Mouse (Mus musculus) limb, embryonic 11.5 days (tissue): ENCODE results near the gene Fgfr1op2. TPM values are rescaled to one million over a fixed set of nuclear protein-coding genes. Genes with fewer than 3 reads are reported as not detected.

Source experiments
- ATAC-seq: fragments of 200-750 bp; cut with Nextera tagmentation; 2 replicates; pipeline ENCODE4 v1.8.0; 2017; ENCODE audit warnings: low read depth; ENCODE audit not compliant: insufficient number of reproducible peaks, low FRiP score, low TSS enrichment
- DNase-seq: peaks from one replicate; pipeline ENCODE4 v3.0.0-alpha.2; 2015; ENCODE audit warnings: low spot score
- H3K27ac ChIP-seq: fragments of 300-500 bp; sonication (generic); replicated peaks from 2 replicates; pipeline ENCODE4 v1.5.1; 2014; ENCODE audit warnings: low read depth, mild to moderate bottlenecking, low read length
- H3K27me3 ChIP-seq: fragments of 300-500 bp; sonication (generic); 2 replicates; pipeline ENCODE4 v1.6.1; 2014; ENCODE audit warnings: mild to moderate bottlenecking, low read length, mixed read lengths; ENCODE audit not compliant: control insufficient read depth, insufficient read depth
- H3K36me3 ChIP-seq: fragments of 300-500 bp; sonication (generic); 2 replicates; pipeline ENCODE4 v1.6.1; 2014; ENCODE audit warnings: mild to moderate bottlenecking, low read length, moderate library complexity, mixed read lengths; ENCODE audit not compliant: control insufficient read depth, insufficient read depth
- H3K4me1 ChIP-seq: fragments of 300-500 bp; sonication (generic); 2 replicates; pipeline ENCODE4 v1.6.1; 2014; ENCODE audit warnings: low read length, mixed read lengths; ENCODE audit not compliant: control insufficient read depth, insufficient read depth
- H3K4me2 ChIP-seq: fragments of 300-500 bp; sonication (generic); 2 replicates; pipeline ENCODE4 v1.6.1; 2014; ENCODE audit warnings: low read depth, mild to moderate bottlenecking, moderate library complexity; ENCODE audit not compliant: severe bottlenecking
- H3K4me3 ChIP-seq: fragments of 300-500 bp; sonication (generic); 2 replicates; pipeline ENCODE4 v1.5.1; 2014; ENCODE audit warnings: low read depth, low read length
- H3K9ac ChIP-seq: fragments of 300-500 bp; sonication (generic); 2 replicates; pipeline ENCODE4 v1.6.1; 2014; ENCODE audit warnings: mild to moderate bottlenecking, low read length
- H3K9me3 ChIP-seq: fragments of 300-500 bp; sonication (generic); 2 replicates; pipeline ENCODE4 v1.6.1; 2016; ENCODE audit warnings: low read length; ENCODE audit not compliant: control insufficient read depth
- WGBS: fragments of 180-500 bp; shearing (Covaris S2); extraction: QIAGEN DNeasy Blood & Tissue Kit; methylation state at CpG from one replicate; pipeline ENCODE4 v1.1.7; 2014; 5-methylcytosine and 5-hydroxymethylcytosine counted together
- polyA plus RNA-seq: library from polyadenylated mRNA; unstranded; fragments of >200 nt; fragmentation: Nextera tagmentation; extraction: Ambion mirVana; gene quantifications from 2 replicates; pipeline ENCODE4 v1.2.1, GENCODE M21; 2014

Gene Fgfr1op2
- polyA plus RNA-seq = 92.1 and 95.1 TPM in 2 replicates

DNA sequence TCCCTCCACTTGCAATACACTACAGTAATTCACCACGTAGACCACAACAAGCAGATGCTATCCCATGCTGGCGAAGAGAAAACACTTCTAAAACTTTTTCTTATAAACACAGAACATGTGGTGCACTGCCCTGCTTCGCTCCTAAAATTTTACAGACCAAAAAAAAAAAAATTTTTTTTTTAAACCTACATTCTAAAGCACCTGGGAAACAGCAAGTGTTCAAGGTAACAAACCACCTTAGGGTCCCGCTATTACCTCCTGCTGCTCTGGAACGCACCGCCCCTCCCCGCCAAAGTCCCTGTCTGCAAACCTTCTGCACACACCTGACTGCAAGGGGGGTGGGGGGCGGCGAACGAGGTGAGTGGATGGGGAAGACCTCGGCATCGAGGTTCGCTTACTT lies at the start of gene Fgfr1op2:
Gene Fgfr1op2, plus strand, starts transcription at position 301 of the 400 bp plus-strand sequence.
- Histone ChIP-seq H3K27ac (peak within 1 kb of the TSS; percentile 70), H3K27me3 (no peaks in the 10 kb centered on the region), H3K36me3 (0 out of 2 replicates have a peak, but pooled peaks cover 2% of the 10 kb centered on the region), H3K4me3 (peak within 1 kb of the TSS; percentile 96), H3K4me1 (peaks cover 11% of the 10 kb centered on the region; the same call in 1 of the 2 replicates), H3K4me2 (peak within 1 kb of the TSS; percentile 73), H3K9me3 (no peaks in the 10 kb centered on the region), H3K9ac (peak within 1 kb of the TSS; percentile 95)
- DNase-seq (no peak), ATAC-seq (no peak; the same call in 1 of the 2 replicates)
- WGBS = under 1% methylated on average over 13 of the region's 13 CpGs

DNA sequence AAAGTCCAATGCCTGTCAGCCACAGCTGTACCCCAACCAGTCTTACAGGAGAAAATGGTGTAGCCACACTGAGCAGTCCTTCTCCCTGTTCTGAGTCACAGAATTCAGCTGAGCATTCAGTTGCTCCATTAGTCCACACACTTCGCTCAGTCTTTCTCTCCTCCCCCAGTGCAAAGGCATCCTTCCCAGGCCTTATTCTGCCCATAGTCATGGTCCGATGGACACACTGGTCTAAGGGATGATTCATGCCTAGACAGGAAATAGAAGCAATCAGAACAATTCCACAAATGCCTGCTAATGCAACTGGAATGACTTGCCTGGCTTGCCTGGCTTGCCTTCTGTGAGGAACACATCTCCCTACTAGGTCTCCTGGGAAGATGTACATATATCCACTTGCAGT lies 49.5 kb upstream of the Fgfr1op2 start:
- Histone ChIP-seq H3K27ac (no peak overlapping the region), H3K4me2 (no peak overlapping the region), H3K27me3 (0 out of 2 replicates have a peak, but pooled peaks cover 2% of the 10 kb centered on the region), H3K9me3 (no peaks in the 10 kb centered on the region), H3K36me3 (no peaks in the 10 kb centered on the region), H3K4me1 (peaks cover 5% of the 10 kb centered on the region; the same call in 1 of the 2 replicates), H3K9ac (no peak overlapping the region), H3K4me3 (no peak overlapping the region)
- DNase-seq (no peak), ATAC-seq (no peak)
- 92% methylated on average over 2 of the region's 2 CpGs for WGBS

DNA sequence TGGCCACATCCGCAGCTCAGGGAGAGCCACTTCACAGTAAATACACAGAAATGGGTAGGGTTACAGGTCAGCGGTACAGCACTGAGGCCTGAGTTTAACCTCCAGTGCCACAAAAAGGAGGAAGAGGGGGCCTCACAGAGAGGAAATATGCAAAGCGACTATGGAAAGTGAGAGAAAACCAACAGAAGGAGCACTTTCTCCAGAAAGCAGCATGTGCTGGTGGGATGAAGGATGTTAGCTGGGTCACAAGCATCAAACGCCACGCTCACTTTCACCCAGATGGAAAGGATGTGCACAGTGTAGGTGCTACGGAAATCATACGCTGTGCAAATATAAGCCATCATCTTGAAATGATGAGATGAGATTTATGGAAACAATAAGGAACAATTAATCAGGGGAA lies 46.6 kb upstream of the Fgfr1op2 start:
- WGBS = 24% methylated on average over 7 of the region's 7 CpGs
- Histone ChIP-seq H3K4me2 (no peak overlapping the region), H3K4me1 (peaks cover 5% of the 10 kb centered on the region; the same call in 1 of the 2 replicates), H3K27ac (no peak overlapping the region), H3K9ac (no peak overlapping the region), H3K36me3 (no peaks in the 10 kb centered on the region), H3K27me3 (0 out of 2 replicates have a peak, but pooled peaks cover 2% of the 10 kb centered on the region), H3K9me3 (no peaks in the 10 kb centered on the region), H3K4me3 (no peak overlapping the region)
- no peak; the same call in 1 of the 2 replicates for ATAC-seq
- DNase-seq = no peak

- H3K4me1 ChIP-seq = peaks cover 5% of the 10 kb centered on the region; the same call in 1 of the 2 replicates
- 16% methylated on average over 5 of the region's 5 CpGs for WGBS
- no peak overlapping the region for H3K4me2 ChIP-seq
- H3K27me3 ChIP-seq = 0 out of 2 replicates have a peak, but pooled peaks cover 2% of the 10 kb centered on the region
- H3K4me3 ChIP-seq = no peak overlapping the region
- ATAC-seq (no peak), DNase-seq (peak; percentile 25)
- H3K36me3 ChIP-seq = no peaks in the 10 kb centered on the region
- H3K27ac ChIP-seq = no peak overlapping the region
- no peak overlapping the region for H3K9ac ChIP-seq
- no peaks in the 10 kb centered on the region for H3K9me3 ChIP-seq
Observed at GRCm38 (mm10) chr6:146530769-146531168, 46.2 kb upstream of the Fgfr1op2 start.

GRCm38 (mm10) chr6:146533146-146533545 lies 43.9 kb upstream of the Fgfr1op2 start:
- H3K36me3 ChIP-seq = no peaks in the 10 kb centered on the region
- no peak overlapping the region for H3K27ac ChIP-seq
- H3K9me3 ChIP-seq = no peaks in the 10 kb centered on the region
- H3K4me3 ChIP-seq = no peak overlapping the region
- no peak for ATAC-seq
- no peaks in the 10 kb centered on the region for H3K27me3 ChIP-seq
- H3K9ac ChIP-seq = no peak overlapping the region
- WGBS = 91% methylated on average over 4 of the region's 4 CpGs
- DNase-seq = no peak
- H3K4me1 ChIP-seq = peaks cover 5% of the 10 kb centered on the region; the same call in 1 of the 2 replicates
- H3K4me2 ChIP-seq = no peak overlapping the region

DNA sequence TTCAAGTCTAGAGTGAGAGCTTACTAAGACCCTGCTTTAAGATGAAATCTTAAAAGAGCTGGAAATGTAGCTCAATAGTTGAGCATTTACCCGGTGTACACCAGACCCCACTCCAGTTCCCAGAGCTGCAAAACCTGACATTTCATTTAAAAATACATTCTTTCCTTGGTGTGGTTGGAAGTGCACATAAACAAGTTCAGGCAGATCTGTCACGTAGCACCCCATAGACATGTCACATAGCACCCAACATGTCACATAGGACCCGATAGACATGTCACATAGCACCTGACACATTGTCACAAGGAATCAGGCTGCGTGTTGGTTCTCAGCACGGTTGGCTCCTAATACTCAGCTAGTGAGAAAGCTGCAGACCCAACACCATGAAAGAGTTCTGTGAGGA lies 41.5 kb upstream of the Fgfr1op2 start:
- DNase-seq (no peak), ATAC-seq (no peak)
- 87% methylated on average over 5 of the region's 5 CpGs for WGBS
- Histone ChIP-seq H3K4me3 (no peak overlapping the region), H3K36me3 (no peaks in the 10 kb centered on the region), H3K27ac (no peak overlapping the region), H3K4me1 (peaks cover 5% of the 10 kb centered on the region; the same call in 1 of the 2 replicates), H3K9ac (no peak overlapping the region), H3K9me3 (no peaks in the 10 kb centered on the region), H3K27me3 (no peaks in the 10 kb centered on the region), H3K4me2 (no peak overlapping the region)

DNA sequence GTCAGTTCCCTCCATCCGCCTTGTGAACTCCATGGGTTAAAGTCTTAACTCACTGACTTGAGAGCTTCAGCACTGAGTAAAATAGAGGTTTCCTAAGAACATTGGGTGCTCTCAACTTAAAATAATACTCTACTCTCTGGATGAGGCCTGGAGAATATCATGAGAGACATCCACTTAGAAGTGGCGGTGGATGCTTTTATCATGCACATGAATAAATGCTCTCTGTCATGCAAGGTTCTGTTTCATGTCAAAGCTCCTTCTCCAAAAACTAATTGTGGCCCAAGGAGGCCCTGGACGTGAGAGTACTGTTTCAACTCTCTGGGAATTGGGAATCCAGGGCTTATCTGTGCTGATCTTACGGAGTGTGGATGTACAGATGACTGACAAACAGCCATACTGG lies 39.9 kb upstream of the Fgfr1op2 start:
- H3K4me2 ChIP-seq = no peak overlapping the region
- H3K9me3 ChIP-seq = no peaks in the 10 kb centered on the region
- ATAC-seq (no peak; the same call in 1 of the 2 replicates), DNase-seq (no peak)
- no peaks in the 10 kb centered on the region for H3K36me3 ChIP-seq
- no peak overlapping the region for H3K27ac ChIP-seq
- H3K27me3 ChIP-seq = no peaks in the 10 kb centered on the region
- no peak overlapping the region for H3K9ac ChIP-seq
- no peak overlapping the region for H3K4me3 ChIP-seq
- H3K4me1 ChIP-seq = no peaks in the 10 kb centered on the region
- 75% methylated on average over 4 of the region's 4 CpGs for WGBS

GRCm38 (mm10) chr6:146538071-146538470 lies 38.9 kb upstream of the Fgfr1op2 start:
- no peak for ATAC-seq
- 49% methylated on average over 2 of the region's 2 CpGs for WGBS

GRCm38 (mm10) chr6:146538661-146539060 lies 38.3 kb upstream of the Fgfr1op2 start:
- Histone ChIP-seq H3K9me3 (no peaks in the 10 kb centered on the region), H3K4me1 (no peaks in the 10 kb centered on the region)
- no peak for ATAC-seq

More at GRCm38 (mm10) chr6:146538071-146538470, 38.9 kb upstream of the Fgfr1op2 start:
- no peaks in the 10 kb centered on the region for H3K9me3 ChIP-seq
- no peaks in the 10 kb centered on the region for H3K36me3 ChIP-seq
- no peak for DNase-seq
- no peaks in the 10 kb centered on the region for H3K4me1 ChIP-seq
- no peak overlapping the region for H3K27ac ChIP-seq
- no peaks in the 10 kb centered on the region for H3K27me3 ChIP-seq
- no peak overlapping the region for H3K9ac ChIP-seq
- H3K4me3 ChIP-seq = no peak overlapping the region
- no peak overlapping the region for H3K4me2 ChIP-seq

More at GRCm38 (mm10) chr6:146538661-146539060, 38.3 kb upstream of the Fgfr1op2 start:
- no peak overlapping the region for H3K4me2 ChIP-seq
- no peak overlapping the region for H3K9ac ChIP-seq
- no peaks in the 10 kb centered on the region for H3K27me3 ChIP-seq
- no peak for DNase-seq
- no peaks in the 10 kb centered on the region for H3K36me3 ChIP-seq
- 64% methylated on average over 4 of the region's 4 CpGs for WGBS
- H3K27ac ChIP-seq = no peak overlapping the region
- no peak overlapping the region for H3K4me3 ChIP-seq
